Mouse (Mus musculus) megakaryocyte, adult 5-6 weeks (primary cell): ENCODE measurements around the gene Gm20388. TPM values are rescaled to one million over a fixed set of nuclear protein-coding genes. Genes with fewer than 3 reads are reported as not detected.

Experiments used
- ATAC-seq: 2 replicates; pipeline ENCODE4 v1.8.0; 2016; ENCODE audit warnings: mild to moderate bottlenecking, inconsistent platforms; ENCODE audit not compliant: poor library complexity, severe bottlenecking
- total RNA-seq, 2 experiments: library from RNA; stranded (forward) in 1 of 2; stranded (reverse) in 1 of 2; fragments of 153-499, 151-499 nt in 1 of 2; fragments of 221-1000, 200-1000 nt in 1 of 2; gene quantifications; 2 replicates each; pipeline versions ENCODE4 v1.2.3 to v1.2.4; 2015 to 2017

The Gm20388 gene
- total RNA-seq, 2 experiments from 2014 or later, result 7.6 to 15.5 TPM

DNA sequence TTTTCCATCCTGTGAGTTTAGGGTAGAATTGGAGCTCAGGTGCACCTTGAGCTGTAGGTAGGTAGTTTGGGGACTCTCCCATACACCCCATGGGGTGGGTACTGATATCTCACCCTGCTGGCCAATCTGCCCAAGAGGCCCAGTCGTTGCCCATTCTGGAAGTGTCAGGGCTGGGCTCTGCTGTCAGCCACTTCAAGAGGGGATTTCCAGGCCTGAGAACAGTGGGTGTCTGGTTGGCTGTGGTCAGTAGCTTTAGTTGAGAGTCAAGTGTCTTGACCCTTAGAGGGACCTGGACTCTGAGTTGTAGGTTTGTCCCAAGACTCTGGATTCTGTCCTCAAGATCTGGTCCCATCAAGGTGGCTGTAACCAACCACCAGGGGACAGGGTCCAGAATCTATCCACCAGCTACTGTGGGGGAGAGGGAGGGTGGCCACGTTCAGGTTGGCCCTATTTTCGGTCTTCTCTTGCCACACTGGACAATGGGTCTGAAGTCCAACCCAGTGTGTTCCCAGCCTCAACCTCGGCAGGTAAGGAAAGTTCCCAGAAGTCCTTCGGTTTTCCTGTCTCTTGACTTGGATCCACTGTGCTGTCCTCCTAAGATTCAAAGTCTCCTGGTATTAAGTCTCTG, 580.6 kb downstream of the Gm20388 start:
- no peak for ATAC-seq

DNA sequence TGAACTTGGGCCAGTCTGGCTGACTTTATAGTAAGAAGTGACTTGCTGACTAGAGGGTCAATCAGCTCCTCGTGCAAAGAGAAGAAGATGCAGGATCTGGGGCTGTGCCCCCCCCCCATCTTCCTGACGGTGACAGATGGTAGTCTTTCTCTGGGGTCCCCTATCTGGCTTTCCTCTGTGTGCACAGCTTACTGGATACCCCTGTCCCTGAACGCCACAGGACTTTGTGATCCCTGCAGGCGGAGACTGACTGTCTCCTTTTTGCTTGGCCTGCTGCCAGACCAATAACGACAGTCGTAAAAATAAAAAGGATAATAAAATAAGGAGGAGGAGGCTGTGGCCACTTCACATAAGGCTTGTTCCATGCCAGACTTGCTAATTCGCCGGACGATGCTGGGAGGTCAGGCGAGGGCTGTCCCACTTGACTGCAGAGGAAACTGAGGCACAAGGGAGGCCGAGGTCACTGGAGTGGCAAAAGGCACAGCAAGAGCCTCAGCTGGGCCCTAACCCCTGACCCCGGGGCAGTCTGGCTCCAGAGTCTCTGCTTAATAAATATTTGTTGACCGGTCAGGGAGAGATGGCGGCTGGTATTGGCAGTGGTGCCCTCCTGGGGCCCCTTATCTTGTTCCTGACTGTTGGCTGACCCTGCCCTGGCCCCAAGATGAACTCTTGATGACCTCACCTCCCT, 581.7 kb downstream of the Gm20388 start:
- ATAC-seq, result no peak

DNA sequence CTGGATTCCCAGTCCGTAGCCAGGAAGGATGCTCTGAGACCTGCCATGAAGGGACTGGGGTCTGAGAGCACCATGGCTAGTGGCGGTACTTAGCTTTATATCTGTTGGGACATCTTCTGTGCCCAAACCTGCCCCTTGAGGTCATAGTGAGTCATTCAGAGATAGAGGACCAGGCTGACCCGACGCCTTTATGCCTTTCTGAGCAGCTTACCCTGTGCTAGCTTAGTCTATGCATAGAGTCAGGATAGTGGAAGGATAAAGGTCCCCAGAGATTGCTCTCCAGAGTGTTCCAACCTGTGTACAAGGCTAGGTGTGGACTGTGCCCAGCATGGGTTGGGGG, 582.2 kb downstream of the Gm20388 start:
- no peak for ATAC-seq

DNA sequence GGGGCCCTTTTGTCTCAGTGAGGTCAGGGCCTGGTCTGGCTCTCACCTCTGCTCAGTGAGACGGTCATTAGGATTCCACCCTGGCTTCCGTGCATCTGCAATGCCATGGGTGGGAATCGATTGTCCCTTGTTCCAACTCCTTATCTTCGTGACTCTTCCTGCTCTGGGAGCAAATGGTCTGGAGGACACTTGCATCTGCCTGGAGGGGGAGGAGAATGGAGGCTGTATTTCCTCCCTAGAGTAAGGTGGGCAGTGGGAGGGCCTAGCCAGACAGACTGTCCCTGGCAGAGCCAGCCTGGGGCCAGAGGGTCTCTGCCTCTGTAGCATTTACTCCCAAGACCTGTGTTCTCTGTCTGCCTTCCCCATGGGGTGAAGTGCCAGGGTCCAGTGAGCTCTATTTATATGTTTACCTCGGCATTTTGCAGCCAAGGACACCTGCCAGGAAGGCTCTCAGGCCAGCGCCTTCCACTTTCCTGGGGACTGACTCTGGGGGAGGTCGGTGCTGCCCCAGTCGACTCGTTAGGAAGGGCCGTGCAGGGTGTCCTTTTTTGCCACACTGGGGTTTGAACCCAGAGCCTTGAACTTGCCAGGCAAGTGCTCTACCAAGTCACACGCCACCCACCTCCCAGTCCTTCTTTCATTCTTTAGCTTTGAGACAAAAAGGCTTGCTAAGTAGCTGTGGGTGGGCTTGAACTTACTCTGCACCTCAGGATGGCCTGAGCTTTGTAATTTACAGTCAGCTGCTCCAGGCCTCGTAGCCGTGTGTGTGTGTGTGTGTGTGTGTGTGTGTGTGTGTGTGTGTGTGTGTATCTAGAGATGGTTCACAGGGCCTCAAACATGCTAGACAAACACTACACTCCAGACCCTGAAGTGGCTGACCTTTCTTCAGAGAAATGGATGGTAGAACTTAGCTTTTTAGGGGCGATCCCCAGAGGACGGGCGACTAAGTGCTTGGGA, 583.1 kb downstream of the Gm20388 start:
- no peak for ATAC-seq

DNA sequence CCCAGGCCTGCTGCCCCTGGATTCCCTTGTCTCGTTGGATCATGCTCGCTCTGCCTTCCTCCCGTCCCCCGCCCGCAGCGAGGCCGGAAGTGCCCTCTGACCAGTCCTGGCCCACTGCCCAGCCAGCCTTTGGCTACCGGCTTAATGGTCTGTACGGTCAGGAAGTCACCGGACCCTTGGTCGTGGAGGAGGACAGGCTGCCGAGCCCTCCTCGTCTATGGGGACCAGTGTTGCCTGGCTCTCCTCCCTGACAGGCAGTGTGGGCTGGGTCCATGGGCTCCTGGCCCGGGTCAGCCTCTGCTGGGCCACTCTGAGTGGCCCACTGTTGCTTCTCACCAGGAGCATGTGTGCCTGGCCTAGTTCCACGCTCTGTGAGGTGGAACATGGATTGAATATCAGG, 584.3 kb downstream of the Gm20388 start:
- peak; percentile 17; the same call in 1 of the 2 replicates for ATAC-seq

DNA sequence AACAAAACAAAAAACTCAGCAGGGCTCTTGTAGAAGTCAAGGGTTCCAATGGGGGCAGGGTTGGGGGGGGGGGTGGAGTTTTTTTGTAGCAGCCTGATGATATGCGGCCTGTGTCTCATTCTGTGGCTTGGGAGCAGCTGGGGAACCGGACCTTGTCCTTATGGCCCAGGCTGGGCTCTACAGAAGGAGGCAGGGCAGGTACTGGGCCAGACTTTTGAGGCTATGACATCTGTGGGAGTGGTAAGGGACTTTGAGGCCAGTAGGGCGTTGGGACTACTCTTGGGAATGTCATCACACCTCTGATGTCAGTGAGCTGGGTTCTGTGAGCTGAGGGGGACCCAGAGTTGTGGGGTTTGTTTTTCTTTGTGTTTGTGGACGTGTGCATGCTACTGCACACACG, 584.8 kb downstream of the Gm20388 start:
- no peak for ATAC-seq

DNA sequence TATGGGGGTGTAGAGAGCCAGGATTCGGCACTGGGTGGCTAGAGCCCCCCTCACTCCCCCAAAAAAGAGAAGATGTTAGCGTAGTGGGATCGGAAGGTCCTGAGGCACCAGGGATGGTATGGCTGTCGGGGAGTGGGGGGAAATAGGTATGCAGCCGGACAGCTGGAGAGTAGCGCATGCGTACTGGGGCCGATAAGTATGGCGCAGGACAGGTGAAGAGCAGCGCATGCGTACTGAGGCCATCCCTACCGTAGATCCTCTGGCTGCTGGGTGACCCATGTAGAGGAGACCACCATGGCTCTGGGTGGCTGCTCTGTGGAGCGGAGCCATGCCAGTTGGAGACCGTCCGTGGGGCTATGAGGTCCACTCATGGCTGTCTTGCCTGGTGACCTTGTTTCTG, 585.8 kb downstream of the Gm20388 start:
- ATAC-seq, result no peak

DNA sequence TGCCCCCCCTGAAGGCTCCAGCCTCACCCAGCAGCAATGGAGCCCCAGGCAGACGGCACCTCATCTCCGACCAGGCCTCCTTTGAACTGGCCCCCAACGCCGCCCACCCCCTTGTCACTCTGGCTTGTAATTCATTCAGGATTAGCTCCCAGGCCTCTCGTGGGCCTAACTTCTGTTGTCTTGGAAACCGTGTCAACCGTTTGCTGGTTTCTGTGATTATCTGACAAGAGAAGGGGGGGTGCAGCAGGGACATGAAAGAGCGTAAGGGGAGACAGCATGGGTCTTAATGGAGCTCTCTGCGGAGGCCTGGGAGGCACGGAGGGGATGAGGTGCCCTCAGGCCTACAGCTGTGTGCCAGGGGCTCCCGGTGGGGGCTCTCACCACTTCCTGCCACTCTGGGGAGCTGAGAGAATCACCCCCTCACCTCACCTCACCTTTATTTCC, 586.9 kb downstream of the Gm20388 start:
- ATAC-seq, result no peak

DNA sequence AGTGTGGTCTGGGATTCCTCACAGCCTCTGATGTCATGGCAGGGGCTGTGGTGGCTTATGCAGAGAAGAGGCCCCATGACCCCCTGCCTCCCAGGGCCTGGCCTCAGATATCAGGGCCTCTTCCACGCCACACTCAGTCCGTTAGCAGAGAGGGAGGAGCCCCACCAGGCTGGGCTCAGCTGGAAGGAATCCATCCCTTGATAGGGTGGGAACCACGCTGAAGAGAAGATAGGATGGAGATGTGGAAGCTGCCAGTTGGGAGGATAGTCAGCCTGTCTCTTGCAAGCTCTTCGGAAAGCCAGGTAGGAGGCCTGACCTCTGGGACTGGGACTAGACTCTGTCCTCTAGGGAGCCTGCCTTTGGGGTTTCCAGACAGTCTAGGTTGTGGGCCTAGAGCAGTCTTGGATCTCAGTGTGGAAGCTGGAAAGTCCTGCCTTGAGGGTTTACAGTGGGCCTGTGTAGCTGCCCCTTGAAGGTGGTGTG, 587.7 kb downstream of the Gm20388 start:
- no peak for ATAC-seq

DNA sequence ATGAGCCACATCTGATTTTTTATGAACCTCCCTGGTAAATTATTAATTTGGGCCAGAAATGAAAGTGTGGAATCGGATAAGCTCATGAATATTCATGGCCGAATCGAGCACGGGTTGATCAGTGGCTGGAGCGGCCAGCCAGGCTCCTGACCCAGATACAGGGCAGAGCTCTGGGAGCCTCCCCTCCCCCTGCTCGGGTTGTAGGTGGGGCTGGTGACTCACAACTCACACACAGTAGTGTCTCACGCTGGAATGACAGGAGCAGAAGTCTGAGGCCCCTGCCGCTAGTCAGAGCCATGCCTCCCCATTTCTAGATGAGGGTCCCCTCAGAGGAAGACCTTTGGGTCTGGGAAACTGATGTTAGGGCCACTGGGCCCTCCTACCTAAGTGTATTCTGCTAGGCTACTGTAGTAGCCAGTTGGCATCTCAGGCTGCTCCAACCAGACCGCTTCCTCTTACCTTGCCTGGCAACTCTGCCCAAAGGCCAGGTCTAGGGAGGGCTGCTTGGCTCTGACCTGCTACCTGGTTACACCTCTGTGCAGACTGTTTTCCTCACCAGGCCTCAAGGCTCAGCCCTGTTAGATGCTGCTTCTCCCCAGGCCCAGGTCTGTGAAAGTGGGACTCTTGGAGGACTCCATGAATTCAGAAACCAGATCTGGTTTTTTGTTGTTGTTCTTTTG, 588.4 kb downstream of the Gm20388 start:
- no peak for ATAC-seq

DNA sequence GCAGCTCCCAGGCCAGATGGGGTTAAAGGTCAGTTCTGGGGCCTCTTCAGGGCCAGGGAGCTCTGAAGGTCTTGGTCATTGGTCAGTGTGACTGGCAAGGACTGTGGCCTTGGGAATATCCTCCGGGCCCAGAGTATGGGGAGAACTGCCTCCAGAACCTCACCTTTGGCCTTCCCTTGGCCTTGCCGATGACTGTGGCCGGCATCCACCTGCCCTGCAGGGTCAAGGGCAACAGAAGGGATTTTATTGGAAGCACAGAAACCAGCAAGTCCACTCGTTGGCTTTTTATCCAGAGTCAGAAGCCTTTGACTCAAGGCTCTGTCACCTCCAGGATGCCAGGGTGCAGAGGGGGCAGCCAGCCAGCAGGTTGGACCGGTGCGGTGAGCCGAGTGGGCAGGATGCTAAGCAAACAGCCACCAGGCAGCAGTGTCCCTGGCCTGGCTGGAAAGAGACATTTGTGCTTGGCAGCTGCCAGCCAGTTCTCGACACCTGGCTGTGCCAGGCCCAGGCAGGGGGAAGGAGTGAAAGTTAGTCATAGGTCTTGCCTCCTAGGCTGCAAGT, 590.1 kb downstream of the Gm20388 start:
- no peak for ATAC-seq

DNA sequence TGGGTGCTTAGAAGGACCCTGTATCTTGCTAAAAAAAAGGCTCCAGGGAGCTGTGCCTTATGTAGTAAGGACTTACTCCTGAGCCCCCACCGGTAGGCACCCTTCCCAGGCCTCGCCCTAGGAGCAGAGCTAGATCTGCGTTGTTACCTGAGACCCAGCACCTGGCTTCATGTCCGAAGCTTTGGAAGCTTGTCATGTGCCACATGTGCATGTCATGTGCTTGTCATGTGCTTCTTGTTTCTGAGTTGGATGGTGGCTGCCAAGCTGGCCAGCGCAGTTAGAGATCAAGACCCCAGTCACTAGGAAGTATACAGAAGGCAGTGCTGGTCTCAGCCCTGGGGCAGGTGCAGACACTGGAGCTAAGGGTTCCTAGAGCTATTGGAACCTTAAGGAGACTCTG, 590.8 kb downstream of the Gm20388 start:
- ATAC-seq, result no peak

DNA sequence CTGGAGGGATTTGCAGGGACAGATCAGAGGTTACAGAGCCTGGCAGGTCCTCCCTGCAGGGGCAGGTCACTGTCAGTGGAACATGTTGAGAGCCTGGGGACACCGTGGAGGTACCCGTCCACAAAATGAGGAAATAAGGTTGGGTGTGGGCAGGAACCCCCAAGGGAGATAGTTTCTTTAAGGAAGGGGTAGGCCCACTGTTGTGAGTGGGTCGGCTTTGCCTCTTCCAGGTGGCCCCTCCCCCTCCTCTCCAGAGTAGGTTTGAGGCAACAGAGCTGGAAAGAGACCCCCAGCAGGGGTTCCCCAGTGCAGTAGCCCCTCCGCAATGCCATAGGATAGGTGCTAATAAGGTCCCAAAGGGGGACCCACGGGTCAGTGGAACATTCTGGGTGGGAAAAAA, 591.8 kb downstream of the Gm20388 start:
- ATAC-seq, result peak; percentile 56

DNA sequence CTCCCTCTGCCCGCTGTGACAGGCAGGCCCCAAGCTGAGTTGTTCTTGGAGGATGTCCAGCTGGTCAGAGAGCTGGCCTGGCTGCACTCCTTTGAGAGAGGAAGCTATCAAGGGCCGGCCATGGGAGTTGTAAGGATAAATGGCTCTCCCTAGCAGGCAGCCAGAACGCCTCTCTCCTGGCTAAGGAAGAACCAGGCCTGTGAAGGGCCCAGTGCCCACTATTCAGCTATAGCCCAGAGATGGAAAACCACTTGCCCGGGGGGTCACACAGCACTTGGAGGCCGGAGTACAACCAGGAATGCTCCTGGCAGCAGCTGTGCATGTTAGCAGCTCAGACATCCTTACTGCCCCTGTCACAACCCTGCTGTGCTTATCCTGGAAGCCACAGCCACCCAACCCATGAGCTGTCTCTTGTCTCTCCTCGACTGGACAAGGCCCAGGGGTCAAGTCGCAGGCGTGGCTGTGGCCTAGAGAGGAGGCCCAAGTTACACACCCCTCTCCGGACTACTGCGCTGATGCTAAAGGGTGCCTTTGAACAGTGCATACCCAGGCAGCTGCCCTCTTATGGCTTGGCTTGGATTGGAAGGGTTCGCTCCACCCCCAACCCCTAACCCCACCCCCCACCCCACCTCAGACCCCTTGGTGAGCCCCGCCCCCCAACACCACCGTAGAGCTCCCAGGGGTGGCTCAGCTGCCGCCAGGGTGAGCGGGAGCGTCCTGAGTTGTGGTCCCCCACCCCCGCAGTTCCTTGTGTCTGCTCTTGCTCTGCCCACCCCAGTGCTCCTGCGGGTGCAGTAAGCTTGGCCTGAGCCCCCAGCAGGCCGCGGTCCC, 593.8 kb downstream of the Gm20388 start:
- ATAC-seq, result no peak

DNA sequence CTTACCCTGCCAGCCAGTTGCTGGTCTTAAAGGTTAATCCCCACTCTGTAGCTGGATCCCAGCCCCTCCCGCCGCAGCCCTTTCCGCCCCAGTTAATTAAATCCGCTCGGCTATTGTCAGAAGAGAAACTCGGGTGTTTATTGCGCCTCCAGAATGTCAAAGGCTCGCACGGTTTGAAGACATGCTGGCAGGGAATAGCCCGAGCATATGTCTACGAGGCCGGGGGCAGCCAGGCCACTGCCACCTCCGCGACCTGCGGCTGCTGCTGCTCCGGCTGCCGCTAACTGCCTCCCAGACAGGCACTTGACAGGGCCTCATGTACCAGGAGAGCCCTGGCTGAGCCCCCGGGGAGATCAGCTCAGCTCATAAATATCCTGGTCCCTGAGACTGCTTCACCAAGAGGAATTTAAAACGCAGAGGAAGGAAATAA, 594.5 kb downstream of the Gm20388 start:
- no peak for ATAC-seq

DNA sequence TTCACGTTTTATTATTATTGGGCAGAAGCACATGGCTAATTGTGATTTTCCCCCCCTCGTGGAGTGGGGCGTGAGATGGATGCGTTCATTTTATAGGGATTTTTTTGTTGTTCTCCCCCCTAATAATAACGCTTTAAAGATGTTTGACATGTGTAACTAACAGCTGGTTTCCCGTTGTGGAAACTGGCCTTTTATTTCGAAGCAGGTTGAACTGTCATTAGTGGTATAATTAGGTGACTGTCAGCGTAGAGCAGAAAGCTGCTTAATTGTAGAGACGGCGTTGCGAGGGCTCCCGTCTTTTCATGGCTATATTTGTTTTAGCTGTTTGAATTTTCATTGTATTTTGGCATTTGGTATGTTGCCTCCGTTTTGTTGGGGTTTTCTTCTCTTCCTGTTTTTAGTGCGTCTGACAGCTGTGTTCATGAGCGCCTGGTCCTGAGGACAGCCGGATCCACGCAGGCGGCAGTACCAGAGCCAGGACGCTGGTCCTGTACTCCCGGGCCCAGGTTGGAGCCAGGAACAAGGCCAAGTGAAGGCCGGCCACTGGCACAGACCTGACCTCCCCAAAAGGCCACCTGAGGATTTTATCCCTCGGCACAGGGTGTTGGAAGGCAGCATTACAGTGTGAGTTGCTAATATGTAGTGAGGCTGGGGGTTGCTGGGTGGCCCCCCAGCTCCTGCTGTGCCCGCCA, 595.1 kb downstream of the Gm20388 start:
- no peak for ATAC-seq

DNA sequence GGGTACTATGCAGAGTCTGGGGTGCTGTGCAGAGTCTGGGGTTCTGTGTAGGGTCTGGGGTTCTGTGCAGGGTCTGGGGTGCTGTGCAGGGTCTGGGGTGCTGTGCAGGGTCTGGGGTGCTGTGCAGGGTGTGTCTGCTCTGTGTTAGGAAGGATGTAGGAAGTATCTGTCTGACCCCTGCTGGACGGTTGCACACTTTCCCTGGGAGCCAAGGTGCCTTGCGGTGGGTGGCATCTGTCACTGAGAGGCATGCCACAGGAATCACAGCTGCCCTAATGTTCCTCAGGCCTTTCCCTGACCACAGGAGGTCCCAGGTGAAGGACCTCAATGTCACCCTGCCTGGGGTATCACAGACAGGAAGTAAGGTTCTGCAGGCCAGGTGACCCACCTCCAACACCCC, 595.9 kb downstream of the Gm20388 start:
- peak; percentile 33 for ATAC-seq

DNA sequence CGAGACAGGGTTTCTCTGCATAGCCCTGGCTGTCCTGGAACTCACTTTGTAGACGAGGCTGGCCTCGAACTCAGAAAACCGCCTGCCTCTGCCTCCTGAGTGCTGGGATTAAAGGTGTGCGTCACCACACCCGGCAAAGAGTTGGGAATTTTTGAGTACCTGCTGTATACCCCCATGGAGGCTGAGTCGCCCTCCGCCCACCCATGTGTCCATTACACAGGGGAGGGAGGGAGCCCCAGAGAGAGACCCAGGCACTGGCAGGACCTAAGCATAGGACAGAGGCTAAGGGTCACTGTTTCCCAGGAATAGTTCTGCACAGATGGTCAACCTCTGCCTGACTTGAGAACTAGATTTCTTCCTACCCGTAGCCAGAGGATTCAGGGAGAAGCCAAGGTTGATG, 596.6 kb downstream of the Gm20388 start:
- ATAC-seq, result no peak
